Mouse (Mus musculus) heart, embryonic 15.5 days (tissue): ENCODE data around the gene Fars2. TPM values are rescaled to one million over a fixed set of nuclear protein-coding genes. Genes with fewer than 3 reads are reported as not detected.

Experiments used
- ATAC-seq: fragments of 200-750 bp; cut with Nextera tagmentation; replicated peaks from 2 replicates; pipeline ENCODE4 v1.8.0; 2017; ENCODE audit warnings: low read depth, moderate TSS enrichment; ENCODE audit not compliant: insufficient number of reproducible peaks, insufficient read depth, low FRiP score
- H3K27ac ChIP-seq: fragments of 300-500 bp; sonication (generic); 2 replicates; pipeline ENCODE4 v1.5.1; 2015; ENCODE audit warnings: mild to moderate bottlenecking, inconsistent platforms
- H3K27me3 ChIP-seq: fragments of 300-500 bp; sonication (generic); 2 replicates; pipeline ENCODE4 v1.6.1; 2015; ENCODE audit warnings: inconsistent platforms
- H3K36me3 ChIP-seq: fragments of 300-500 bp; sonication (generic); 2 replicates; pipeline ENCODE4 v1.6.1; 2015; ENCODE audit warnings: mild to moderate bottlenecking, inconsistent platforms
- H3K4me1 ChIP-seq: fragments of 300-500 bp; sonication (generic); replicated peaks from 2 replicates; pipeline ENCODE4 v1.6.1; 2015; ENCODE audit warnings: inconsistent platforms
- H3K4me2 ChIP-seq: fragments of 300-500 bp; sonication (generic); 2 replicates; pipeline ENCODE4 v1.6.1; 2015; ENCODE audit warnings: inconsistent platforms, mild to moderate bottlenecking, moderate library complexity
- H3K4me3 ChIP-seq: fragments of 300-500 bp; sonication (generic); 2 replicates; pipeline ENCODE4 v1.5.1; 2015; ENCODE audit warnings: mild to moderate bottlenecking, inconsistent platforms
- H3K9ac ChIP-seq: fragments of 300-500 bp; sonication (generic); 2 replicates; pipeline ENCODE4 v1.6.1; 2015; ENCODE audit warnings: mild to moderate bottlenecking, inconsistent platforms
- H3K9me3 ChIP-seq: fragments of 300-500 bp; sonication (generic); replicated peaks from 2 replicates; pipeline ENCODE4 v1.6.1; 2016; ENCODE audit warnings: inconsistent platforms
- WGBS: fragments of 180-500 bp; shearing (Covaris S2); methylation state at CpG from one replicate; pipeline ENCODE4 v1.1.7; 2015; ENCODE audit warnings: mixed read lengths; 5-methylcytosine and 5-hydroxymethylcytosine counted together
- polyA plus RNA-seq: library from polyadenylated mRNA; unstranded; fragments of >200 nt; fragmentation: Nextera tagmentation; extraction: Ambion mirVana; gene quantifications from 2 replicates; pipeline ENCODE4 v1.2.1, GENCODE M21; 2015

Fars2 gene
- polyA plus RNA-seq, 1 experiment from 2014 or later: 57.1 TPM

DNA sequence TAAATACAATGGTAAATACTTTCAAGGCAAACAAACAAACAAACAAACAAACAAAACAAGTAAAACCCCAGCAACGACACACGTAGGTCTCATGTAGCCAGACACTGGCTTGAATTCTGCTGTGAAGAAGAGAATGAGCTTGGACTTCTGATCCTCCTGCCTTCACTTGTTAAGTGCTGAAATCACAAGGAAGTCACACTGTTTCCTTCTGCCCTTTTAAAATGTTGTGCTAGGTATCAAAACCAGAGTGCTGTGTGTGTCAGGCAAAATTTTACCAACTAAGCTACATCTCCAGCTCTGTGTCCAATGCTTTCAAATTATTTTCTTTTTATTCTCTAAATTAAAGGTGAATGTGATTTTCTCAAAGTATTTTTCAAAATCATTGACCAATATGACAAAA is 5.9 kb upstream of the Fars2 start:
- no peak for ATAC-seq
- Histone ChIP-seq H3K27ac (no peak overlapping the region), H3K4me2 (no peak overlapping the region), H3K4me1 (peaks cover 7% of the 10 kb centered on the region), H3K9ac (no peak overlapping the region), H3K36me3 (no peaks in the 10 kb centered on the region), H3K4me3 (no peak overlapping the region), H3K27me3 (no peaks in the 10 kb centered on the region), H3K9me3 (no peaks in the 10 kb centered on the region)
- 93% methylated on average over 2 of the region's 2 CpGs for WGBS

DNA sequence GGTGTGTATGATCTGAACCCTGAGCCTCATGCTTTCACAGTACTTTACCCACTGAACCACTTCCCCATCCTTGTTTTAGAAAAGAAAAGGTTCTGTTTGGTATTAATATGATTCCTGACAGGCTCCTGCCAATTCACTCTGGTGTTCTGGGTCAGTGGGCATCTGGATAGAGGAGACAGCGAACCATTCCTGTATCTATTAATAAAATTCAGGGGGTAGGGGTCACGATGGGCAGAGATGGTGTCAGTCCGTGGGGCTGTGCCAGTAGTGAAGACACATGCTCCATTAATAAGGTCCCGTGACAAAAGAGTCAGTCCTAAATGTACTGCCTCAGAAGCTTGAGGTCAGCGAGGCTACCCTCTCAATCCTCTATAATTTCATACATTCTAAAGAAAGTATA is 4.0 kb upstream of the Fars2 start:
- Histone ChIP-seq H3K36me3 (no peaks in the 10 kb centered on the region), H3K9me3 (no peaks in the 10 kb centered on the region), H3K27me3 (no peaks in the 10 kb centered on the region), H3K4me2 (no peak overlapping the region), H3K27ac (no peak overlapping the region), H3K4me1 (peaks cover 10% of the 10 kb centered on the region), H3K4me3 (no peak overlapping the region), H3K9ac (no peak overlapping the region)
- WGBS: 88% methylated on average over 5 of the region's 5 CpGs
- no peak for ATAC-seq

DNA sequence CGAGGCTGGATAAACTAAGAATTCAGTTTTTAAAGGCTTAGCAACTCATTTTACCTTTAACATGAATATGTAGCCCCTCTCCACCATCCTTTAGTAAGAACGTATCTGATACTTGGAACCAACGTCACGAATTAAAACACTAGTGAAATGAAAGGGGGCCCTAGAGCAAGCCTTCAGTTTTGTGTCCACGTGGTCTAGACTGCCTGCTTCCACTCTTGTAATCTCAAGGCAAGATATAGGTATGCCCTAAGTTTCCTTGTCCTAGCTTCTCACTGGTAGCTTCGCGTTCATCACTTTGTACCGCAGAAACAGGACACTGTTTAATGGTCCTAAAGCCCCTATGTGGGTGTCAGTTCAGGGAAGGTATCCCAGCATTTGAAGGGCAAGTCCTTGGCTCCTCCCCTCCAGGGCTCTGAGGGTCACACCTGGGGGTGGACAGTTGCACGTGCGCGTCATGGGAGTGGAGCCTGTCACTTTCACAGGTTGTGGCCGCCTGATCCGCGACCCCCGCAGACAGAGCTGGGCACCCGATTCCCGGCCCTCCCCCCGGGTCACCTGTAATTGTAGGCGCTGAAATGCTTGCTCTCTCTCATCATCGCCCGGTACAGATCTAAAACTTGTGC is 581 bp upstream of the Fars2 start:
- Histone ChIP-seq H3K4me1 (peaks cover 20% of the 10 kb centered on the region), H3K4me2 (peak overlapping the region; percentile 90), H3K27ac (peak overlapping the region; percentile 99), H3K9ac (peak overlapping the region; percentile 73), H3K36me3 (no peaks in the 10 kb centered on the region), H3K9me3 (no peaks in the 10 kb centered on the region), H3K4me3 (peak overlapping the region; percentile 72), H3K27me3 (no peaks in the 10 kb centered on the region)
- 7% methylated on average over 21 of the region's 21 CpGs for WGBS
- ATAC-seq: 0 out of 2 replicates have a peak, but pooled peaks have one; percentile 16

DNA sequence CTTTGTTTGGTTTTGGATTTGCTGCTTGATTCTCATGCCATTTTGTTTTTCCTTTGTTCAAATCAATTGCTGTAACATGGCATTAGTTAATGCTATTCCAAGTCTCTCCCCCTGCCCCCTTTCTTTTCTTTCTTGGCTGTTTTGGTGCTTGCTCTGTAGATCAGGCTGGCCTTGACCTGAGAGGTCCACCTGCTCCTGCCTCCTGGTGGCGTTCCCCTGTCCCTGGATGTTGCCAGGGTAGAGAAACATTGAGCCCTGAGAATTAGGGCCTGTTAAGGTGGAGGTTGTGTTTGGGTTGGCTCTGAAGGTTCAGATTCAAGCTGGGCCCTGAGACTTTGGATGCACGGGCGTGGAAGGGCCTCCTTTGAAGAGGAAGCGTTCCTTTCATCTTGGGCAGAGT is 2.5 kb downstream of the Fars2 start:
- Histone ChIP-seq H3K4me3 (no peak overlapping the region), H3K27me3 (no peaks in the 10 kb centered on the region), H3K36me3 (no peaks in the 10 kb centered on the region), H3K9me3 (no peaks in the 10 kb centered on the region), H3K4me1 (peaks cover 20% of the 10 kb centered on the region), H3K4me2 (no peak overlapping the region), H3K9ac (no peak overlapping the region), H3K27ac (no peak overlapping the region)
- 84% methylated on average over 4 of the region's 4 CpGs for WGBS
- ATAC-seq: no peak

DNA sequence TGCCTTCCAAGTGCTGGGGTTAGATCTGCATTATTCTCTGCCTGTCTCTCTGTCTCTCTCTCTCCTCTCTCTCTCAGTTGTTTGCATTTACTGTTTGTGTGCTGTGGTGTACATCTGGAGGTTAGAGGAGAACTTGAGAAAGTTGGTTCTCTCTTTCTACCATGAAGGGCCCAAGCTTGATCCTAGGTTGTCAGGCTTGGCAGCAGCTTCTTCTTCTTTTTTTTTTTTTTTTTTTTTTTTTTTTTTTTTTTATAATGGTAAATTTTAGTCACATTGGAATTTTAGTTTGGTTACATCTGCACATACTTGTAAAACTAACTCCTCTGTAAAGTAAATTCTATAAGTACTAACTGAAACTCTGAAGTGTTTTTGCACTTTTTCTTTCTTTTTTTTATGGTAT is 3.4 kb downstream of the Fars2 start:
- Histone ChIP-seq H3K4me2 (no peak overlapping the region), H3K9ac (no peak overlapping the region), H3K27me3 (no peaks in the 10 kb centered on the region), H3K36me3 (no peaks in the 10 kb centered on the region), H3K4me1 (peaks cover 20% of the 10 kb centered on the region), H3K27ac (no peak overlapping the region), H3K9me3 (no peaks in the 10 kb centered on the region), H3K4me3 (no peak overlapping the region)
- ATAC-seq: no peak

DNA sequence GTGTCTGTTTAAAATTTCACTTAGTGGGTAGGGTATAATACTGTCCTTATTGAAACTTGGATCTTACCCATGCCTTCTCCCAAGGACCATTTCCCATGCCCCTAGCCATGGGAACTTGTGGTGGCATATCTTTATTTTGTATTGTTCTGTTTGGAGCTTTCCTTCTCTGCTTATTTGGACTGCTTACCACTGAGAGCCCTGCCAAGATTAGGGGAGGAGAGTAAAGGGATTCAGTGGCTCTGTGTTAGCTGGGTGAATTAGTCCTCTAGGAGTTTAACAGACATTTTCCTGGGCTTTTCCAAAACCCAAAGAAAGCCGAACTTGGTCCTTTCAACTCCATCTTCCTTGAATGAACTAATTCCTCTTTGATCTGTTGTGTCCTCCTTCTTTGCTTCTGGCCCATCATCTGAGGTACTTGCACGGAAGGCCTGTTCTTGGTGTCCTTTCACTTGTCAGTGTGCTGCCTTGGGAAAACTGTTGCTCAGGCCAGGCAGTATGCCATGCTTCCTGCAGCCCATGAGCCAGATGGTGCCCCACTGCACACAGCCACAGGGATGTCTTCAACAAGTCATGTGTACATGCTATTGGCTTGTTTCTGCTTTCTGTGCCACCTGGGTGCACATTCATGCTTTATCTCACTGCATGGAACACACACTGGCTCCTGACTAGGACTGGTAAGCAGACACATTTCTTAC is 12.3 kb downstream of the Fars2 start:
- Histone ChIP-seq H3K27ac (no peak overlapping the region), H3K9me3 (no peaks in the 10 kb centered on the region), H3K4me1 (0 out of 2 replicates have a peak, but pooled peaks cover 4% of the 10 kb centered on the region), H3K9ac (no peak overlapping the region), H3K36me3 (no peaks in the 10 kb centered on the region), H3K4me3 (no peak overlapping the region), H3K27me3 (no peaks in the 10 kb centered on the region), H3K4me2 (no peak overlapping the region)
- ATAC-seq: no peak
- WGBS: 95% methylated on average over 2 of the region's 2 CpGs

DNA sequence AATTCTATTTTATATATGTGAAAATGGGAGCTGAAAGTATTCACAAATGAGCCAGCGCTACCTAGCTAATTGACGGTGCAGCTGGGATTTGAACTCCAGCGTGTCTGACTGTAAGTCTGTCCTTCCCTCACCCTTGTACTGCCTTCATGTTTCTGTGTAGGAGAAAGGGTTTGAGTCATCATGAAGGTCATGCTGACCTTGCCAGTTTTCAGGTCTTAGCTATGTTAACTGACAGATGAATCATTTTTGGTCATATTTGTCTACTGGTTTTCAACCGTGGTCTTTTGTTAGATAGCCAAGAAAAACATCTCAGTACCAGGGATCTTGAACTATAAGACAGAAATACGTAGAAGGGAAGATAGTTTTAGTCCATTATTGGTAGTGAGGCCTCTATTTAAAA is 14.2 kb downstream of the Fars2 start:
- Histone ChIP-seq H3K9ac (no peak overlapping the region), H3K4me2 (no peak overlapping the region), H3K4me3 (no peak overlapping the region), H3K4me1 (0 out of 2 replicates have a peak, but pooled peaks cover 4% of the 10 kb centered on the region), H3K27me3 (no peaks in the 10 kb centered on the region), H3K27ac (no peak overlapping the region), H3K9me3 (no peaks in the 10 kb centered on the region), H3K36me3 (no peaks in the 10 kb centered on the region)
- WGBS: 80% methylated on average over 5 of the region's 5 CpGs
- no peak for ATAC-seq

DNA sequence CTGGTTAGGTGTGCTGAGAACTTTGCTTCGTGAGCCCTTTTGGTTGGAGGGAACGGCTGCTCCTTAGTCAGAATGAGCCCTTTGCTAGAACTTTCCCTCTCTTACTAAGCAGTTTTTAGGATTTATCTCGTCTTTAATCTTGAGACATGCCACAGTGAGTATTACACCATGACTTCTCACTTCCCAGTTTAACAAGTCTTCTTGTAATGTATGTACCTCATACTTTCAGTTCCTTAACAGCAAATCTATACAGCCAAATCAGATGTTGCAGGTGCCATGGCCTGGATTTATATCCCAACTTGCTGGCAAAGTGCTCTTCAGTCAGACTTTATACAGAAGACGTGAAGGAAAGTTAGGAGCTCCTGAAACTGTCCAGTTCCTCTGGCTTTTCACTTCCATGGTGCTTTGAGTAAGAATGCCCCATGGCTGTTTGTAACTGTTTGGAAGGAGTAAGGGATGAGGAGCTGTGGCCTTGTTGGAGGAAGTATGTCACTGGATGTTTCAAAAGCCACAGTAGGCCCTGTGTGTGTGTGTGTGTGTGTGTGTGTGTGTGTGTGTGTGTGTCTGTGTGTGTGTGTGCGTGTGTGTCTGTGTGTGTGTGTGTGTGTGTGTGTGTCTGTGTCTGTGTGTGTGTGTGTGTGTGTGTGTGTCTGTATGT is 14.9 kb downstream of the Fars2 start:
- Histone ChIP-seq H3K27me3 (no peaks in the 10 kb centered on the region), H3K4me1 (0 out of 2 replicates have a peak, but pooled peaks cover 4% of the 10 kb centered on the region), H3K27ac (no peak overlapping the region), H3K36me3 (no peaks in the 10 kb centered on the region), H3K9ac (no peak overlapping the region), H3K9me3 (no peaks in the 10 kb centered on the region), H3K4me2 (no peak overlapping the region), H3K4me3 (no peak overlapping the region)
- WGBS: 82% methylated on average over 5 of the region's 5 CpGs
- no peak for ATAC-seq

DNA sequence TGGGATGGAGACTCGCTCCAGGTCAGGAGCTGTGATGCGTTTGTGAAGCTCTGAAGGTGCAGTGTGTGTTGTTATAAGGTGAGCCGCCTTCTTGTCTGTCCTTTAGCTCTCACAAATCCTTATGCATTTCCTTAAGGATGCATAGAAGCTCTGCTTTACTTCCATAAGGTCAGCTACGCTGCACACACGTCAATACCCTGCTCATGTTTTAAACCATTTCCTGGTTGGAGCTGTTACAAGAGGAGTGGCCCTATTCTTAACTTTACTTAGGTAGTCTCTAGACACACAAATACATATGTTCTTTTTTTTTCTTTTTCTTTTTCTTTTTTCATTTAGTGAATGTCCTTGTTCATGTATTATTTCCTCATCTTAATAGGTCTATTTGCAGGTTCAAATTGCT is 22.5 kb downstream of the Fars2 start:
- 77% methylated on average over 5 of the region's 5 CpGs for WGBS
- Histone ChIP-seq H3K9ac (no peak overlapping the region), H3K4me2 (no peak overlapping the region), H3K4me1 (peaks cover 12% of the 10 kb centered on the region), H3K36me3 (no peaks in the 10 kb centered on the region), H3K4me3 (no peak overlapping the region), H3K27ac (peak overlapping the region; percentile 37; the same call in 1 of the 2 replicates), H3K27me3 (no peaks in the 10 kb centered on the region), H3K9me3 (no peaks in the 10 kb centered on the region)
- ATAC-seq: no peak

DNA sequence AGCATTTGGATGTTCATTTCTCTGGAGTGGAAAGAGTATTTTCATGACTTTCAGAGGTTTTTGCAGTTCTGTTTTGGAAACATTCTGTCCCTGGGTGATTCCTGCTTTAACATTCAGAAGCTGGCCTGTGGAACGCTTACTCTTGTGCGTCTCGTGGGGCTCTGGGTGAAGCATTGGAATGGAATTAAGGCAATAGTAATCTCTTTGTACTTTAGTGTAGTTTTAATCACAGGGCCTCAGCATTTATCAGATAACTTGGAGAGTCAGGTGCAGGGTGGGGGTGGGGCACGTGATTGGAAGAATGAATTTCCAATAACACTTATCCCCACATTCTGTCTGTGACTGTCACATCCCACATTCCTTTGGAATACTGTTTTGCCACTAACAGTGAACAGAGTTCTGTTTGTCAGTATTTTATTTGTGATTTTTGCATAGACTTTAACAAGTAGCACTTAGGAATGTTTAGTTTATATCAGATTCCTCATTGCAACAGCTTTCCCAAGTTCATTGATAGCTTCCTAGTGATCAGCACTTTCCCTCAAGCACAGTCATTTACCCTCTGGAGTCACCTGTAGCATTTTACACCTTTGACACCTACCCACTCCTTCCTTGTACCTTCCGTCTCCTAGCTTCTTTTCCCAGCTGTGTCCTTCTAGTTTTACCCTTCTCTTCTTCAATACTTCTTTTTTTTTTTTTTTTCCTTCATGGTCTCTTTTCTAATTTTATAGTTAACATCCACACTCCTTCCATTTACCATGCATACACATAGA is 23.2 kb downstream of the Fars2 start:
- Histone ChIP-seq H3K9ac (no peak overlapping the region), H3K9me3 (no peaks in the 10 kb centered on the region), H3K4me3 (no peak overlapping the region), H3K27ac (no peak overlapping the region), H3K4me2 (no peak overlapping the region), H3K27me3 (no peaks in the 10 kb centered on the region), H3K4me1 (peaks cover 14% of the 10 kb centered on the region), H3K36me3 (no peaks in the 10 kb centered on the region)
- WGBS: 61% methylated on average over 5 of the region's 5 CpGs
- no peak for ATAC-seq

DNA sequence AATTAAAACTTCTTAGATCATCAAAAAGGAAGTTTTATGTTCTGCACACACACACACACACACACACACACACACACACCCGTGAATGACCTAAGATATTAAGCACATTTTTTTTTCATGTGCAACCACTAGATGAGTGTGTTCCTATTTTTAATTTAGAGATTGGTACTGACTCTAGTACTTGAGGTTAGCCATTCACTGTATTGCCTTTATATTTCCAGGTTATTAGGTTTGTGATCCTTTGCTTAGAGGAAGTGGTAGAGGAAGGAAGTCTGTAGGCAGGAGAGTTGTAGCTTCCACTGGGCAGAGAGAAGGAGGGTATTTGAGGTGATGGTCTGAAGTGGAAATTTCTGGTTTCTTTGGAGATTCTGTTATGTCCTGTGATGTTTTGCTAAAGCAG is 28.4 kb downstream of the Fars2 start:
- Histone ChIP-seq H3K4me2 (no peak overlapping the region), H3K9ac (no peak overlapping the region), H3K9me3 (no peaks in the 10 kb centered on the region), H3K27me3 (no peaks in the 10 kb centered on the region), H3K36me3 (no peaks in the 10 kb centered on the region), H3K4me3 (no peak overlapping the region), H3K4me1 (peaks cover 13% of the 10 kb centered on the region), H3K27ac (no peak overlapping the region)
- ATAC-seq: no peak
- 66% methylated on average over 1 of the region's 1 CpGs for WGBS
